Mouse (Mus musculus) large intestine, adult 2 months (tissue): ENCODE data around the gene Dap. TPM values are rescaled to one million over a fixed set of nuclear protein-coding genes. Genes with fewer than 3 reads are reported as not detected.

Source experiments
- polyA plus RNA-seq: library from polyadenylated mRNA; depleted of rRNA; stranded (reverse); fragments of >200 nt; gene quantifications from 2 replicates; pipeline ENCODE4 v1.2.3, GENCODE M21; 2012; rRNA removed

Dap gene
- polyA plus RNA-seq, 1 experiment: 60.8 TPM

Other genes with a start within 250 kb of the Dap start
- gene Ankrd33b, start 143.4 kb downstream of the Dap start, polyA plus RNA-seq: 0.21 and 0.27 TPM in 2 replicates
- 0.33 TPM in 1 of 2 replicates, not detected in the other for gene Ropn1l, start 229.4 kb downstream of the Dap start, polyA plus RNA-seq